Mouse (Mus musculus): ENCODE measurements around the gene Degs1. TPM values are rescaled to one million over a fixed set of nuclear protein-coding genes. Genes with fewer than 3 reads are reported as not detected.
A peak's percentile ranks its signal among the peaks of the same experiment; 100 is the strongest.

Degs1 gene
- total RNA-seq, 2 experiments from 2014 or later: 68.5 to 75.1 TPM

GRCm38 (mm10) chr1:182237386-182237785 is 45.2 kb downstream of the Degs1 start:
- DNase-seq (ENCODE audit: low spot score in 2 of 2): peak; percentile 7 to 39

GRCm38 (mm10) chr1:182235174-182235573 is 47.4 kb downstream of the Degs1 start:
- DNase-seq (ENCODE audit: low spot score in 2 of 2): no peak
- intact Hi-C loops (cut with DNase I): no loop called here

More at GRCm38 (mm10) chr1:182237386-182237785, 45.2 kb downstream of the Degs1 start:
- intact Hi-C loops (cut with DNase I): no loop called here

GRCm38 (mm10) chr1:182229381-182229780 is 53.2 kb downstream of the Degs1 start:
- intact Hi-C loops (cut with DNase I): loop anchor here (5.0 kb wide), 1 partner anchor 298 kb away; no protein-coding TSS in a partner anchor
- no peak for DNase-seq (ENCODE audit: low spot score in 2 of 2)

DNA sequence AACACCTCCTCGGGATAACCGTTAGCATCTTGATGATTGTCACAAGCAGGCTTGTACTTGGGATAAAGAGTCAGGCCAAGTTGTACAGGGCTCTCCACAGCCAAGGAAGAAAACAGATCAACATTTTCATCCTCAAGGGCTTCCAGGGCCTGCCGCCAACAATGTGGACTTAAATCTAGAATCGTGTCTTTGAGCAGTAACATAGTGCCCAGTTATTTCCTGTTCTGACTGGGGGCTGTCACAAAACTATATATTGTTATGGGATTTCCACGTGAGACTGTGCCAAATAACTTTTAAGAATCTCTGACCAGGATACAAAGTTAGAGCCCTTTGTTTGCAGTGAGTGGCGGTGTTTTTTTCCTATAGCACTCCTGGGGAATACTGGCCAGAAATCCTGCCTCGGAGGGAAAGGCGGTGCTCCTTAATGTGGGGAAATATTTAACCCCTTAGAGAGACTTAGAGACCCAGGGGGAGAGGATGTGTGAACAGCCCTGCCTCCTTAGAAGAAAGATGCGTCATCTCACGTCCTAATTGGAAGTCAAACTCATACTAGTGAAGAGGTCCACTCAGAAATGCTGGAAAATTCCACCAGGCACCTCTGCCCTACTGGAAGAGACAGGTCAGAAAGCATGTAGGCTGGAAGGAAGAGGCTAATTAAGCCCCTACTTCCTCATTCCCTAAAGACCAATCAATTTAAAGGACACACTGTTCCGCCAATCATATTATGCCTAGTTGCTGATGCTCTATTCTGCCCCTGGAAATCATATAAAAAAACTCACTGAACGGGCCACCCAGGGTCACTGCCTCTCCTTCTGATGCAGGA is 55.3 kb downstream of the Degs1 start:
- intact Hi-C loops (cut with DNase I): loop anchor here (5.0 kb wide), 1 partner anchor 300 kb away; no protein-coding TSS in a partner anchor
- no peak for DNase-seq (ENCODE audit: low spot score in 2 of 2)

GRCm38 (mm10) chr1:182226261-182226660 is 56.3 kb downstream of the Degs1 start:
- intact Hi-C loops (cut with DNase I): loop anchor here (5.0 kb wide), 1 partner anchor 301 kb away; no protein-coding TSS in a partner anchor
- DNase-seq (ENCODE audit: low spot score in 2 of 2): no peak

Other genes starting within 250 kb of the Degs1 start
- 10 to 100 TPM; 55.2 to 57.1 TPM for gene Srp9, start 158.1 kb downstream of the Degs1 start, total RNA-seq (2021)
- gene Vmn1r1, start 118.3 kb downstream of the Degs1 start, total RNA-seq (2021): not detected
- 10 to 100 TPM; 46.9 to 47.5 TPM for gene Fbxo28, start 58.8 kb upstream of the Degs1 start, total RNA-seq (2021)
- 10 to 100 TPM; 18.7 to 19.0 TPM for gene Trp53bp2, start 126.4 kb upstream of the Degs1 start, total RNA-seq (2021)
- gene Capn2, start 234.8 kb upstream of the Degs1 start, total RNA-seq (2021): 10 to 100 TPM; 55.6 to 59.4 TPM

Data from left cerebral cortex, postnatal 14 days (tissue).